Mouse (Mus musculus): ENCODE data around the gene Gys1.
"Not testable (repeated sequence)": the region's sequence is repeated elsewhere in the genome, so short reads cannot be mapped to it uniquely, and the experiment has no call there.

The Gys1 gene

GRCm38 (mm10) chr7:45434203-45435015 lies at the start of gene Gys1:
Gene Gys1 (plus strand): TSS chr7:45434844.
- peak; percentile 100 for DNase-seq

- no peak for DNase-seq
These were observed 48.6 kb upstream of the Gys1 start for GRCm38 (mm10) chr7:45386077-45386476.

GRCm38 (mm10) chr7:45395129-45395541 lies 39.5 kb upstream of the Gys1 start:
- DNase-seq: no peak

GRCm38 (mm10) chr7:45395578-45396336 lies 38.9 kb upstream of the Gys1 start, which contains the start of gene Snrnp70:
Gene Snrnp70 (minus strand): TSS chr7:45395742.
- DNase-seq: peak; percentile 100

GRCm38 (mm10) chr7:45396337-45396775 lies 38.3 kb upstream of the Gys1 start:
- not testable (repeated sequence) for DNase-seq

GRCm38 (mm10) chr7:45396787-45397186 lies 37.9 kb upstream of the Gys1 start:
- DNase-seq: no peak

GRCm38 (mm10) chr7:45401521-45402085 lies 33.0 kb upstream of the Gys1 start:
- no peak for DNase-seq

GRCm38 (mm10) chr7:45403532-45404261 lies 30.9 kb upstream of the Gys1 start:
- peak; percentile 68 for DNase-seq

GRCm38 (mm10) chr7:45405091-45406075 lies 29.3 kb upstream of the Gys1 start, which contains the start of gene Kcna7:
Gene Kcna7 (plus strand): TSS chr7:45405653.
- peak; percentile 67 for DNase-seq

GRCm38 (mm10) chr7:45406157-45407156 lies 28.2 kb upstream of the Gys1 start:
- DNase-seq: no peak

- no peak for DNase-seq
These were observed 26.8 kb upstream of the Gys1 start for GRCm38 (mm10) chr7:45407836-45408235.

- DNase-seq: no peak
These were observed 26.3 kb upstream of the Gys1 start for GRCm38 (mm10) chr7:45408351-45408750.

- DNase-seq: no peak
These were observed 25.7 kb upstream of the Gys1 start for GRCm38 (mm10) chr7:45408949-45409348.

GRCm38 (mm10) chr7:45409497-45410163 lies 25.0 kb upstream of the Gys1 start:
- DNase-seq: no peak

GRCm38 (mm10) chr7:45412421-45412820 lies 22.2 kb upstream of the Gys1 start:
- no peak for DNase-seq

GRCm38 (mm10) chr7:45413113-45413863 lies 21.4 kb upstream of the Gys1 start, which contains the start of gene Ntf5:
Gene Ntf5 (plus strand): TSS chr7:45413695.
- DNase-seq: no peak

GRCm38 (mm10) chr7:45413864-45414739 lies 20.5 kb upstream of the Gys1 start:
- DNase-seq: no peak

Measured in right cerebral cortex, postnatal 4 days (tissue).